10 mouse cellular contexts compared by ENCODE assay signal in the genomic region with DNA sequence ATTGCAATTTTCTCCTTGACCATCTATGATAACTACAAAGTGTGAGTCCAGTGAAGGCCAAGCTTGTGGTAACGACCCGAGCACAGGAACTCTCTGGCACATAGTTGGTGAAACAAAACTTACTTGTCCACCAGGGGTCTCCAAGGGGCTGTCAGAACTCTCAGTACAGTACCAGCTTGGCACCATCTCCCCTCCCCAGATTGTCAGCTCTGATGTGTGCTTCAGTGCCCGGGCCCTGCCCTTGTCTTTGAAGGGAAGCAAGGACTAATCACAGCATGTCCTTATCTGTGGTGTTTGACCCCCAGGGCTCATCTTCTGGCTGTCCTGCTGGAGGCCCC.
A peak's percentile ranks its signal among the peaks of the same experiment; 100 is the strongest.
DNase-seq lines count a peak whose midpoint lies in the region; ATAC-seq and TF ChIP-seq lines count a peak whose summit lies in the region.
"Had no signal": no experiment of that assay in that cellular context is flagged by ENCODE, and none has a peak within 500 bp of the region (broad histone marks: within the 10 kb centered on the region; RNA-seq: fewer than 3 reads in every experiment).

No protein-coding gene starts in this region.

- peak; percentile 77 for DNase-seq in lung, embryonic 14.5 days
- DNase-seq in lung, postnatal 25 days (ENCODE audit: low spot score) = no peak
- DNase-seq in brain, adult 2 months (ENCODE audit: low read depth, low spot score) = peak; percentile 65
- peak; percentile 56 for DNase-seq in embryo, embryonic 10.5 days (ENCODE audit: low spot score)
- peak; percentile 27 for DNase-seq in kidney, adult 2 months
- no peak for DNase-seq in urinary bladder, postnatal 14 days (ENCODE audit: low spot score)

- no peaks in the 10 kb centered on the region for H3K9me3 ChIP-seq in lung, embryonic 14.5 days (ENCODE audit: low read depth, low read length)
- no peaks in the 10 kb centered on the region for H3K9me3 ChIP-seq in midbrain, embryonic 15.5 days
- H3K9me3 ChIP-seq: embryonic facial prominence, embryonic 12.5 days; limb, embryonic 15.5 days; stomach, embryonic 15.5 days had no signal

- no peaks in the 10 kb centered on the region for H3K27me3 ChIP-seq in lung, embryonic 14.5 days (ENCODE audit: insufficient read depth, low read length)
- no peaks in the 10 kb centered on the region for H3K27me3 ChIP-seq in kidney, adult 2 months (replicated peaks; ENCODE audit: control insufficient read depth, insufficient read depth, low read length)
- no peaks in the 10 kb centered on the region for H3K27me3 ChIP-seq in midbrain, embryonic 15.5 days (replicated peaks)
- H3K27me3 ChIP-seq: limb, embryonic 15.5 days; stomach, embryonic 15.5 days had no signal

- H3K4me3 ChIP-seq in lung, embryonic 14.5 days (ENCODE audit: low read depth, low read length) = no peak overlapping the region
- no peak overlapping the region for H3K4me3 ChIP-seq in kidney, adult 2 months (ENCODE audit: insufficient read depth, low read depth, low read length)
- no peak overlapping the region for H3K4me3 ChIP-seq in midbrain, embryonic 15.5 days
- H3K4me3 ChIP-seq: embryonic facial prominence, embryonic 12.5 days; limb, embryonic 15.5 days; stomach, embryonic 15.5 days had no signal

- peaks cover 10% of the 10 kb centered on the region for H3K4me1 ChIP-seq in lung, embryonic 14.5 days (ENCODE audit: insufficient read depth)
- no peaks in the 10 kb centered on the region for H3K4me1 ChIP-seq in kidney, adult 2 months (ENCODE audit: control insufficient read depth, insufficient read depth, low read length)
- H3K4me1 ChIP-seq in midbrain, embryonic 15.5 days = no peaks in the 10 kb centered on the region
- H3K4me1 ChIP-seq: stomach, embryonic 15.5 days had no signal

- WGBS in lung, embryonic 14.5 days = 34% methylated on average over 3 of the region's 3 CpGs
- 36% methylated on average over 3 of the region's 3 CpGs for WGBS in kidney, adult 2 months
- 60% methylated on average over 3 of the region's 3 CpGs for WGBS in midbrain, embryonic 15.5 days

- no peak for TF ChIP-seq POLR2A in kidney, adult 2 months (IDR thresholded peaks at IDR 0.05; ENCODE audit: low read depth, low read length)

- no peak overlapping the region for H3K9ac ChIP-seq in lung, embryonic 14.5 days
- H3K9ac ChIP-seq in midbrain, embryonic 15.5 days = no peak overlapping the region
- H3K9ac ChIP-seq: embryonic facial prominence, embryonic 12.5 days; limb, embryonic 15.5 days; stomach, embryonic 15.5 days had no signal

- ATAC-seq in lung, embryonic 14.5 days (ENCODE audit: insufficient read depth) = peak; percentile 50; the same call in 1 of the 2 replicates
- ATAC-seq in midbrain, embryonic 15.5 days (replicated peaks) = peak; percentile 60; the same call in 1 of the 2 replicates

- TF ChIP-seq CTCF in lung, embryonic 14.5 days (IDR thresholded peaks at IDR 0.05; ENCODE audit: low read depth) = peak; percentile 72
- TF ChIP-seq CTCF in kidney, adult 2 months (conservative IDR thresholded peaks at IDR 0.05; ENCODE audit: insufficient read depth, insufficient read length, low read depth, low read length) = 0 out of 2 replicates have a peak, but pooled peaks have one; percentile 6

- no peak overlapping the region for H3K27ac ChIP-seq in lung, embryonic 14.5 days (ENCODE audit: low read depth)
- no peak overlapping the region for H3K27ac ChIP-seq in kidney, adult 2 months (ENCODE audit: insufficient read depth, low read depth, low read length)
- H3K27ac ChIP-seq in midbrain, embryonic 15.5 days = no peak overlapping the region
- H3K27ac ChIP-seq: embryonic facial prominence, embryonic 12.5 days; stomach, embryonic 15.5 days had no signal

- H3K36me3 ChIP-seq in lung, embryonic 14.5 days (ENCODE audit: insufficient read depth) = no peaks in the 10 kb centered on the region
- H3K36me3 ChIP-seq in kidney, adult 2 months (ENCODE audit: control insufficient read depth, insufficient read depth, low read length) = no peaks in the 10 kb centered on the region
- no peaks in the 10 kb centered on the region for H3K36me3 ChIP-seq in midbrain, embryonic 15.5 days (replicated peaks)
- H3K36me3 ChIP-seq: embryonic facial prominence, embryonic 12.5 days; limb, embryonic 15.5 days; stomach, embryonic 15.5 days had no signal

- no peak overlapping the region for H3K4me2 ChIP-seq in lung, embryonic 14.5 days
- H3K4me2 ChIP-seq in midbrain, embryonic 15.5 days = no peak overlapping the region
- H3K4me2 ChIP-seq: embryonic facial prominence, embryonic 12.5 days; limb, embryonic 15.5 days; stomach, embryonic 15.5 days had no signal

Comparison
In these comparisons a context has a peak if more than half of its experiments do, and no peak if none do; other contexts are left out.
1. DNase-seq: peak in lung, embryonic 14.5 days (single experiment), brain, adult 2 months (single experiment), embryo, embryonic 10.5 days (single experiment) and kidney, adult 2 months (single experiment); none in lung, postnatal 25 days (single experiment) and urinary bladder, postnatal 14 days (single experiment).